Mouse (Mus musculus) forebrain, embryonic 11.5 days (tissue): ENCODE results near the gene Noc2l. TPM values are rescaled to one million over a fixed set of nuclear protein-coding genes. Genes with fewer than 3 reads are reported as not detected.

Experiments used
- ATAC-seq: fragments of 200-750 bp; cut with Nextera tagmentation; replicated peaks from 2 replicates; pipeline ENCODE4 v1.8.0; 2017; ENCODE audit warnings: moderate TSS enrichment; ENCODE audit not compliant: low FRiP score
- DNase-seq: peaks from one replicate; pipeline ENCODE4 v3.0.0-alpha.2; 2017; ENCODE audit warnings: low spot score
- H3K27ac ChIP-seq: fragments of 300-500 bp; sonication (generic); 2 replicates; pipeline ENCODE4 v1.5.1; 2014; ENCODE audit warnings: low read depth, low read length
- H3K27me3 ChIP-seq: fragments of 300-500 bp; sonication (generic); 2 replicates; pipeline ENCODE4 v1.6.1; 2014; ENCODE audit warnings: mild to moderate bottlenecking, low read length, mixed read lengths; ENCODE audit not compliant: control insufficient read depth, insufficient read depth
- H3K36me3 ChIP-seq: fragments of 300-500 bp; sonication (generic); 2 replicates; pipeline ENCODE4 v1.6.1; 2014; ENCODE audit warnings: mild to moderate bottlenecking, low read length, moderate library complexity, mixed read lengths; ENCODE audit not compliant: control insufficient read depth, insufficient read depth
- H3K4me1 ChIP-seq: fragments of 300-500 bp; sonication (generic); replicated peaks from 2 replicates; pipeline ENCODE4 v1.6.1; 2014; ENCODE audit warnings: low read length, mixed read lengths; ENCODE audit not compliant: control insufficient read depth, insufficient read depth
- H3K4me2 ChIP-seq: fragments of 300-500 bp; sonication (generic); 2 replicates; pipeline ENCODE4 v1.6.1; 2014; ENCODE audit warnings: low read depth, mild to moderate bottlenecking, low read length, moderate library complexity, mixed read lengths; ENCODE audit not compliant: severe bottlenecking
- H3K4me3 ChIP-seq: fragments of 300-500 bp; sonication (generic); 2 replicates; pipeline ENCODE4 v1.5.1; 2014; ENCODE audit warnings: low read depth, low read length
- H3K9ac ChIP-seq: fragments of 300-500 bp; sonication (generic); 2 replicates; pipeline ENCODE4 v1.6.1; 2014; ENCODE audit warnings: low read length
- H3K9me3 ChIP-seq: fragments of 300-500 bp; sonication (generic); 2 replicates; pipeline ENCODE4 v1.6.1; 2016; ENCODE audit warnings: low read length, mixed read lengths; ENCODE audit not compliant: control insufficient read depth
- WGBS: fragments of 180-500 bp; shearing (Covaris S2); extraction: QIAGEN DNeasy Blood & Tissue Kit; methylation state at CpG from one replicate; pipeline ENCODE4 v1.1.7; 2014; 5-methylcytosine and 5-hydroxymethylcytosine counted together
- polyA plus RNA-seq: library from polyadenylated mRNA; unstranded; fragments of >200 nt; fragmentation: Nextera tagmentation; extraction: Ambion mirVana; gene quantifications from 2 replicates; pipeline ENCODE4 v1.2.1, GENCODE M21; 2014

The Noc2l gene
- polyA plus RNA-seq, 1 experiment from 2014 or later, result 102 TPM

GRCm38 (mm10) chr4:156195927-156196870 is 39.6 kb upstream of the Noc2l start:
- Histone ChIP-seq H3K4me1 (peaks cover 39% of the 10 kb centered on the region), H3K9ac (peak overlapping the region; percentile 90), H3K27me3 (no peaks in the 10 kb centered on the region), H3K27ac (peak overlapping the region; percentile 42; the same call in 1 of the 2 replicates), H3K4me2 (peak overlapping the region; percentile 70), H3K4me3 (peak overlapping the region; percentile 89), H3K9me3 (no peaks in the 10 kb centered on the region), H3K36me3 (no peaks in the 10 kb centered on the region; the same call in 1 of the 2 replicates)
- WGBS, result 4% methylated on average over 35 of the region's 35 CpGs
- ATAC-seq (no peak), DNase-seq (peak; percentile 82)

- Histone ChIP-seq H3K27me3 (no peaks in the 10 kb centered on the region), H3K9ac (peak within 1 kb of the TSS; percentile 90), H3K9me3 (no peaks in the 10 kb centered on the region), H3K27ac (peak within 1 kb of the TSS; percentile 87), H3K36me3 (no peaks in the 10 kb centered on the region; the same call in 1 of the 2 replicates), H3K4me2 (peak within 1 kb of the TSS; percentile 70), H3K4me3 (peak within 1 kb of the TSS; percentile 89), H3K4me1 (peaks cover 32% of the 10 kb centered on the region)
- DNase-seq, result no peak
- WGBS, result under 1% methylated on average over 47 of the region's 88 CpGs
- ATAC-seq, result peak; percentile 83
Observed at GRCm38 (mm10) chr4:156197131-156197828, 38.5 kb upstream of the Noc2l start, which contains the start of gene Agrn. Gene Agrn (minus strand): TSS chr4:156197488.

GRCm38 (mm10) chr4:156197829-156198205 is 38.0 kb upstream of the Noc2l start:
- DNase-seq, result peak; percentile 97

GRCm38 (mm10) chr4:156200623-156201475 is 35.0 kb upstream of the Noc2l start, which contains the start of gene Isg15:
Gene Isg15 (minus strand): TSS chr4:156200818.
- H3K27me3 ChIP-seq, result no peaks in the 10 kb centered on the region
- no peak within 1 kb of the TSS for H3K27ac ChIP-seq
- H3K9ac ChIP-seq, result no peak within 1 kb of the TSS
- no peaks in the 10 kb centered on the region for H3K9me3 ChIP-seq
- H3K4me1 ChIP-seq, result peaks cover 16% of the 10 kb centered on the region
- no peaks in the 10 kb centered on the region for H3K36me3 ChIP-seq
- 68% methylated on average over 10 of the region's 10 CpGs for WGBS
- ATAC-seq, result no peak
- DNase-seq, result no peak
- H3K4me3 ChIP-seq, result no peak within 1 kb of the TSS
- no peak within 1 kb of the TSS for H3K4me2 ChIP-seq

More at GRCm38 (mm10) chr4:156197829-156198205, 38.0 kb upstream of the Noc2l start:
- Histone ChIP-seq H3K27me3 (no peaks in the 10 kb centered on the region), H3K4me3 (peak overlapping the region; percentile 89), H3K9me3 (no peaks in the 10 kb centered on the region), H3K27ac (peak overlapping the region; percentile 87), H3K36me3 (no peaks in the 10 kb centered on the region; the same call in 1 of the 2 replicates), H3K9ac (peak overlapping the region; percentile 37), H3K4me2 (peak overlapping the region; percentile 42), H3K4me1 (peaks cover 31% of the 10 kb centered on the region)
- 0% methylated on average over 26 of the region's 26 CpGs for WGBS
- ATAC-seq, result peak; percentile 94

GRCm38 (mm10) chr4:156202462-156202893 is 33.3 kb upstream of the Noc2l start:
- H3K4me3 ChIP-seq, result peak overlapping the region; percentile 61
- no peaks in the 10 kb centered on the region for H3K27me3 ChIP-seq
- ATAC-seq (no peak), DNase-seq (no peak)
- peak overlapping the region; percentile 77; the same call in 1 of the 2 replicates for H3K9ac ChIP-seq
- peak overlapping the region; percentile 94 for H3K4me2 ChIP-seq
- H3K4me1 ChIP-seq, result peaks cover 13% of the 10 kb centered on the region; the same call in 1 of the 2 replicates
- no peaks in the 10 kb centered on the region for H3K9me3 ChIP-seq
- H3K27ac ChIP-seq, result peak overlapping the region; percentile 50; the same call in 1 of the 2 replicates
- no peaks in the 10 kb centered on the region for H3K36me3 ChIP-seq
- WGBS, result 44% methylated on average over 12 of the region's 12 CpGs

DNA sequence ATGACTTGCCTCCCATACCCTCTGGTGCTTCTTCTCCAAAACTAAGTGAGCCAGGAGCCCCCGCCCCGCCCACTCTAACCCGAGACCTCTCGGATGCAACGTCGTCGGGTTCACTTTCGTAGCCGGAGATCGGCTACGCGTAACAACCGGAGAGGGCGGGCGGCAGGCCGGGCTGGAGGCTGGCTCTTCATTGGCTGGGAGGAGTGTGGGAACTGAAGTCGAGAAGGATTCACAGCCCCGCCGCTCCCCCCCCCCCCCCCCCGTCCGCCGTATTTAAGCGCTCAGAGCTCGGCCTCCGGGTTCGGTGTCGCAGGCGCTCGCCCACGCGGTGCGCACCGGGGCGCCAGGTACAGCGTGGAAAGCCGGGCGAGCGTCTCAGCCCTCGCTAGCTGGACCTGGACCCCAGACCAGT is 32.8 kb upstream of the Noc2l start, which contains the start of gene AW011738:
AW011738 (plus strand) TSS at position 304 of the 412 bp plus-strand sequence.
- 0% methylated on average over 33 of the region's 39 CpGs for WGBS
- ATAC-seq (peak; percentile 87), DNase-seq (peak; percentile 92)
- peaks cover 13% of the 10 kb centered on the region; the same call in 1 of the 2 replicates for H3K4me1 ChIP-seq
- no peaks in the 10 kb centered on the region for H3K9me3 ChIP-seq
- no peaks in the 10 kb centered on the region for H3K27me3 ChIP-seq
- H3K36me3 ChIP-seq, result no peaks in the 10 kb centered on the region
- peak within 1 kb of the TSS; percentile 62 for H3K27ac ChIP-seq
- H3K9ac ChIP-seq, result peak within 1 kb of the TSS; percentile 77
- H3K4me2 ChIP-seq, result peak within 1 kb of the TSS; percentile 94
- peak within 1 kb of the TSS; percentile 61 for H3K4me3 ChIP-seq

DNA sequence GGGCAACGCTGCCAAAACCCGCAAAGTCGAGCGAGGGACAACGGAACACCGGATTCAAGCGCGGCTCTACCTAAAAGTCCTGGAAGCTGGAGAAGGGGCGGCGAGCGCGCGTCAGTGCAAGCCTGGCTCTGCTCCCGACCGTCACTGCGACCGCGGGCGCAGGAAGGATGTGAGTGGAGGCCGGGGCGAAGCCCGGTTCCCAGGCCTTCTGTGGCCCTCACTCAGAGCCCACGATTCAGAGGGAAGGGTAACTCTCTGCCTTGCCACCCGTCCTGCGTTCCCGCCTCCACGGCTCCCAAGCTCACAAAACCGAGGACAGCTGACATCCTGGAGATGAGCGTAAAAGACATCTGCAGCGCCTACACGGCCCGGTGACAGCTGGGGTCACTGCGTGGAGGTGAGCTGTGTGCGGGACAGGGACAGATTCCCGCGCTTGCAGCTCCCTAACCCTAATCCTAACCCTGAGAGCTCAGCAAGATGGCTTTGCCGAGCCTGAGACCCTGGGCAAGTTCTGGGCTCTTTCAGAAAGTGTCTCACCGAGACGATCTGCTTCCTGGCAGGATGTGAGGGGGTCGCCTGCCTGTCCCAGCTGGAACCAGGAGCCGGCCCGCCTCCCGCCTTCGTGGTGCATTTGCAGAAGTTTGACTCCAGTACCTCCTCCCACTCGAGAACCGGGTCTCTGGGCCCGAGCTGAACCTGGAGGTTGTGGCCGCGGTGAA is 32.2 kb upstream of the Noc2l start:
- peak overlapping the region; percentile 62 for H3K27ac ChIP-seq

More for the DNA sequence above, 32.2 kb upstream of the Noc2l start:
- WGBS, result under 1% methylated on average over 49 of the region's 49 CpGs
- Histone ChIP-seq H3K4me1 (peaks cover 13% of the 10 kb centered on the region; the same call in 1 of the 2 replicates), H3K9ac (peak overlapping the region; percentile 77), H3K36me3 (no peaks in the 10 kb centered on the region), H3K9me3 (no peaks in the 10 kb centered on the region), H3K4me3 (peak overlapping the region; percentile 61), H3K4me2 (peak overlapping the region; percentile 94), H3K27me3 (no peaks in the 10 kb centered on the region)
- DNase-seq (peak; percentile 68), ATAC-seq (peak; percentile 57)
